Mouse (Mus musculus) E14TG2a.4 (cell line): ENCODE data around the gene Atl2.

Experiments used
- H3K27me3 ChIP-seq: 2 replicates; pipeline ENCODE4 v1.6.1; 2014; ENCODE audit warnings: low read length, control low read depth; ENCODE audit not compliant: insufficient read depth
- H3K36me3 ChIP-seq: 2 replicates; pipeline ENCODE4 v1.6.1; 2014; ENCODE audit warnings: low read length, control low read depth; ENCODE audit not compliant: insufficient read depth
- H3K4me1 ChIP-seq: replicated peaks from 2 replicates; pipeline ENCODE4 v1.6.1; 2014; ENCODE audit warnings: low read depth, low read length, control low read depth
- H3K4me3 ChIP-seq: replicated peaks from 2 replicates; pipeline ENCODE4 v1.5.1; 2014; ENCODE audit warnings: mild to moderate bottlenecking, low read length
- H3K9me3 ChIP-seq: 2 replicates; pipeline ENCODE4 v1.6.1; 2014; ENCODE audit warnings: low read length, control low read depth
- CTCF ChIP-seq: conservative IDR thresholded peaks from 2 replicates; pipeline ENCODE4 v1.5.1; 2014; ENCODE audit warnings: low read length
- NANOG ChIP-seq: IDR thresholded peaks from 2 replicates; pipeline ENCODE4 v1.6.1; 2014; ENCODE audit warnings: borderline replicate concordance, low read length, mixed read lengths
- POU5F1 ChIP-seq: IDR thresholded peaks from 2 replicates; pipeline ENCODE4 v1.6.1; 2014; ENCODE audit warnings: low read length, borderline replicate concordance

The Atl2 gene

DNA sequence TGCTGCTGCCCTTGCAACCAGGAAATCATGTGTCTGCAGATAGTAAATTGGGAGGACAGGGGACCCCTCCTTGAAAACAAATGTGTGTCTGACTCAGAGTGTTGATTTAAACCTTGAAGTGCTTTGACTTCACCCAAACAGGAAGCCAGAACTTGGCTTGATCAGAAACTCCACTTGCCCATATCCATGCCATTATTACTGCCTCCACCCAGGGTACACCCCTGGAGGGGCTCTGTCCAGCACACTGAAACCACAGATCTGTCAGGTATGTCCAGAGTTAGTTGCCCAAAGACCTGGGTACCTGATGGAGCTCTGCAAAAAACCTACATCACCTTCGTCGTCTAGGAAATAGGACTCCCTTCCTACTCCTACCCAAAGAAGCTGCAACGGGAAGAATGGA lies 77.0 kb downstream of the Atl2 start:
- no peak overlapping the region for H3K4me3 ChIP-seq
- H3K9me3 ChIP-seq: no peaks in the 10 kb centered on the region
- H3K36me3 ChIP-seq: no peaks in the 10 kb centered on the region
- TF ChIP-seq CTCF: no peak
- TF ChIP-seq POU5F1: no peak
- no peak for TF ChIP-seq NANOG
- peaks cover 28% of the 10 kb centered on the region for H3K27me3 ChIP-seq
- peaks cover 17% of the 10 kb centered on the region for H3K4me1 ChIP-seq

DNA sequence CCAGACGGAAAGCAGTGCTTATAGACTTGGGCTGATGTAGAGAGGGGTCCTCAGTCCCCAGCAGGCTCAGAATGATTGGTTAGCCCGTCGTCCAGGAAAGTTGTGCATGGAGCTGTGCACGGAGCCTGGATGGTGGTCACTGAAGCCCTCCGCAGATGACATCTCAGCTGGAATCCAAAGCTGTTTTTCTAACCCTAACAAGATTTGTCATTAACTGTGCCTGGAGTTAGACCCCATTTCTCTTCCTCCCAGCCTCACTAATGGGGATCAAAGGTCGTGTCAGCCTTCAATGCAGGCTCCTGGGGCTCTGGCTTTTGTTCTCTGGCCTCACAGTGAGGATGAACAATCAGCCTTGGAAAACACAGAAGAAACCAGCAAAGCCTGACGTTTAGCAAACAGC lies 77.9 kb downstream of the Atl2 start:
- peaks cover 28% of the 10 kb centered on the region for H3K27me3 ChIP-seq
- no peaks in the 10 kb centered on the region for H3K9me3 ChIP-seq
- peaks cover 17% of the 10 kb centered on the region for H3K4me1 ChIP-seq
- TF ChIP-seq CTCF (no peak), NANOG (peak; percentile 73; the same call in 1 of the 2 replicates)
- H3K36me3 ChIP-seq: no peaks in the 10 kb centered on the region
- no peak overlapping the region for H3K4me3 ChIP-seq

DNA sequence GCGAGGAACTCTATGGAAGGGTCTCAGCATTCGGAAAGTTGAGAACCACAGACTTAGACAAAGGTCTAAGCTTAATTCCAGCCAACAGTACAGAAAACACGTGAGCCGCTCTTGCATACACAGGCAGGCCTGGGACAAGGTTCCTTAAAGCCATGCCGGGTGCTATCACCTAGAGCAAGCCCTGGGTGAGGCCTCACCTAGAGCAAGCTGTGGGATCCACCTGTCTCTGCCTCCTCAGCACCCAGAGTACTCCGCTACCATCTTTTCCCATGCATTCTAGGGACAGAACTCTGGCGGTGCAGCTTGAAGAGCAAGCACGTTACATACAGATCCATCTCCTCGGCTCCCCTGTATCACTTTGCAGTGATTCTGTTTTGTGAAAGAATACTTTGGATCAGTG lies 78.4 kb downstream of the Atl2 start:
- peaks cover 28% of the 10 kb centered on the region for H3K27me3 ChIP-seq
- no peaks in the 10 kb centered on the region for H3K9me3 ChIP-seq
- TF ChIP-seq NANOG (no peak), CTCF (no peak)
- no peak overlapping the region for H3K4me3 ChIP-seq
- H3K36me3 ChIP-seq: no peaks in the 10 kb centered on the region
- peaks cover 17% of the 10 kb centered on the region for H3K4me1 ChIP-seq

DNA sequence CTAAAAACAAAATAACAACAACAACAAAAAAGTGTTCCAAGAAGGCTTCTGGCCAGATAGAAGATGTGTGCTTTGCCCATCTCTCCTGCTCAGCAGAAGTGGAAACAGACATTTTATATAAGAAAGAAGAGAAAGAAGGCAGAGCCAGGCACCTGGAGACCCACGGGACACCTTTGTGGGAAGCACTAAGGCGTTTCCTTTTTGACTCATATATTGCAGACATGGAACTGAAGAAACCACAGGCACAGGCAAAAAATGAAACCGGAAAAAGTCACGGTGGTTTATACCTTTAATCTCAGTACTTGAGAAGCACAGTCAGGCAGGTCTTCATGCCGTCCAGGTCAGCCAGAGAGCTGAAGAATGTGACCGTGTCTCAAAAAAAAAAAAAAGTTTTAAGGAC lies 79.0 kb downstream of the Atl2 start:
- TF ChIP-seq POU5F1 (no peak), NANOG (no peak), CTCF (no peak)
- no peaks in the 10 kb centered on the region for H3K36me3 ChIP-seq
- no peaks in the 10 kb centered on the region for H3K9me3 ChIP-seq
- peaks cover 17% of the 10 kb centered on the region for H3K4me1 ChIP-seq
- peaks cover 28% of the 10 kb centered on the region for H3K27me3 ChIP-seq
- no peak overlapping the region for H3K4me3 ChIP-seq

DNA sequence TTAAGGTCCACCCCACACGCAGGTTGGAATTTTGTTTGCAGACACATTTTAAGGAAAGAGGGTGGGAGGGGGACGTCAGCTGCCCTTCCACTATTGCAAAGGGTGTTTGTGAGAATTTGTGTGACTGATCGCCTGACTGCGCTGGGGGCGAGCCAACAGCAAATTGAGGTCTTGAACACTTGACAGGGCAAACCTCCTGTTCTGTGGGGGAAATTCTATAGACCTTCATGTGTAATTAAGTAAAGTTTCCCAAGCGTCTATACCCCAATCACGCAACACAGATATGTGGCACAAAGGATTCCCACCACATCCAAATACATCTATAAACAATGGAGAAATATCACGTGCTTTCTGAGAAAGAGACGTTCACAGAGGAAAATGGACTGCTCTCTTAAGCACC lies 85.5 kb downstream of the Atl2 start:
- TF ChIP-seq NANOG: no peak
- H3K9me3 ChIP-seq: no peaks in the 10 kb centered on the region
- no peaks in the 10 kb centered on the region for H3K36me3 ChIP-seq
- peaks cover 21% of the 10 kb centered on the region for H3K4me1 ChIP-seq
- H3K27me3 ChIP-seq: peaks cover 17% of the 10 kb centered on the region
- H3K4me3 ChIP-seq: no peak overlapping the region

DNA sequence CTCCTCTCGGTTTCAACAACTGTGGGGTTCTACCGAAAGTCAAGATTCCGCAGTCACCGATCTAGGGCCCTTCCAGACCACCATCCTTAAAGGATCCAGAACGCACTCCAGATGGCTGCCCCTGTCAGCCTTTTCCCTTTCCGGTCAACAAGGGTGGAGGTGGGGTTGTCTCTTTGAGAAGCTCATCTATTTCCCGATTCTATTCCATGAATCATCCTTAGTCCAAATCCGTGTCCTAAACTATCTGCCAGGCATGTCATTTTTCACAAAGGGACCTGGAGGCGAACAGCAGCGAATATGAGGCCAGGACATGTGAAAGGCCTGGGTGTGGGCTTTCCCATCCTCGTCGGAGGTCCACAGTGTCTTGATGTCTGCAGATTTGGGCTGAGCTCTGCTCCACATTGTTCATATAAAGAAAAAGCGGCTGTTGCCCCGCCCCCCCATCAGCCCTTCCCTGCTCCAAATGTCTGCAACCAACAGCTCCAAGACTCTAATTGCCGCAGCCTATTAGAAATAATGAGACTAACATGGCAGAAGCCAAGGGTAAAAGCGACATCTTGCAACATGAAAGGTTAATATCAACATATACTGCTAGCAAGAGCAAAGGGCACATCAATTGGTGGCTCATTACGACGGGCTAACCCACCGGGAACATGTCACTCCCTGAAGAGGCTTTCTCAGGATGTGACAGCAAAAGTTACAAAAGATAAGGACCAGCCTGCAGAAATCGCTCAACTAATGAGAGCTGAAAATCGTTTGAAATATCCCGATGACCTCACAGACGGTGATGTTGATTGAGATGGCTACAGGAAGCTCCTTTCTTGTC lies 86.2 kb downstream of the Atl2 start:
- TF ChIP-seq POU5F1 (no peak), CTCF (no peak), NANOG (no peak)
- Histone ChIP-seq H3K27me3 (peaks cover 14% of the 10 kb centered on the region; the same call in 1 of the 2 replicates), H3K36me3 (no peaks in the 10 kb centered on the region), H3K9me3 (no peaks in the 10 kb centered on the region), H3K4me3 (no peak overlapping the region), H3K4me1 (peaks cover 21% of the 10 kb centered on the region)

DNA sequence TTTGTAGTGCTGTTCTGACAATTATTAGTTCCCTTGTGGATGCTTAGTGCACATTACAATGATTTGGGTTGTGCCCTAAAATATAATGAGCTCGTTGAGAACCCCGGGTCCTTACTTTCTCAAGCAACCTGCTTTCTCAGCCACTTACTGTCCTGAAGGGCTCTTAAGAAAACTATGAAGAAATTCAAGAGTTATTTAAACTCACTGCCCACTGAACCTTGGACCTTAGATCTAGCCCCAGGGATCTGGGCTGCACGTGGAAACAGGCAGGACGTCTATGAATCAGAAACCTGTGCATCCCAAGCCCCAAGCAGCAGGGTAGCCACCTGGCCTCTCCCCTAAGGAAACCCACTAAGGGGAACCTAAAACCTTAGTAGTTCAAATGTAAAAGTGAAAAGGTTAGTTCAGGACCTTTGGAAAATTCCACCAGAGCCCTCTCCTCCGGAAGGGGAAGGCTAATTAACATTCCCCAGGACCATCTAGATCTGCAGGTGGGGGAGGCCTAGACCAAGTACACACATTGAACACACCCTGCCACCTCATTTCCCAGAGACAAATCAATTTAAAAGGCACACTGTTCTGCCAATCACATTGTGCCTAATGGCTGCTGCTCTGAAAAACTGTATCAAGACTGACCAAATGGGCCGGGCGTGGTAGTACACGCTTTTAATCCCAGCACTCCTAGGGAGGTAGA lies 88.5 kb downstream of the Atl2 start:
- no peak for TF ChIP-seq CTCF
- no peak for TF ChIP-seq POU5F1
- TF ChIP-seq NANOG: no peak

DNA sequence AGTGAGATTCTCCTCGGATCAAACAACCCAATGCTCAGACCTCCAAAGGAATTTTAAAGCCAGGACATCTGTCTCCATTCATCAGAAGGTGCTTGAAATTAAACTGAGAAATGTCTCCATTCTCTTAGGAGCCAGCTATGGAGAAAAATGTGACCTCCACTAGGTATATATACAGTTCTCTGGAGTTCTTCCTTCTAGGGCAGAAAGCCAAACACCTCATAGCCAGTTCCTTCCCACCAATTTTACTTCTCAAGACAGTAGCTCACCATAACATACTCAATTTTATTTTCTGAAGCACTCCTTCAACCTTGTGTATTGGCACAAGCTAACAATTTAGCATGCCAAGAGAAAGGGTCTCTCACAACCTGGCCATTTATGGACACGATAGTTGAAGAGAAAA lies 91.2 kb downstream of the Atl2 start:
- TF ChIP-seq POU5F1 (no peak), NANOG (no peak), CTCF (no peak)
- Histone ChIP-seq H3K9me3 (no peaks in the 10 kb centered on the region), H3K36me3 (no peaks in the 10 kb centered on the region), H3K27me3 (no peaks in the 10 kb centered on the region), H3K4me1 (peaks cover 21% of the 10 kb centered on the region), H3K4me3 (no peak overlapping the region)

More for the DNA sequence above, 88.5 kb downstream of the Atl2 start:
- Histone ChIP-seq H3K4me1 (peaks cover 21% of the 10 kb centered on the region), H3K4me3 (no peak overlapping the region), H3K9me3 (no peaks in the 10 kb centered on the region), H3K36me3 (no peaks in the 10 kb centered on the region), H3K27me3 (peaks cover 12% of the 10 kb centered on the region; the same call in 1 of the 2 replicates)

DNA sequence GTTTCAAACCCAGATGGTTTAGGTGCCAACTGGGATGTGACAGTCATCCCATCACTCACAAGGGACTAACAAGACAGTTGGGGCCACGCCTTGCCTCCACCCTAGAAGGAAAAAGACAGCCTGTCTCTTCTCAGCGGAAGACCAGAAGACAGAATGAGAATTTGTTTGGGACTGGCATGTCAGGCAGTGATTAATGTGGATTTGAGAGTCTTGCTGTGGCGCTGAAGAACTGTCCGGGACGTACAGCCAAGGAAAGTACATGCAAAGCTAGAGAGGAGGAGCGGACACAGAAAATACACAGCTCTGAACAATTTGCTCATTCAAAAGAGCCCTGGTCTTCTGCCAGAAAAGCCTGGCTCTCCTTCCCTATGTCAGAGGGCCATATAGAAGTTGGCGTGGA lies 93.9 kb downstream of the Atl2 start:
- TF ChIP-seq CTCF (no peak), NANOG (no peak), POU5F1 (no peak)
- peaks cover 12% of the 10 kb centered on the region; the same call in 1 of the 2 replicates for H3K4me1 ChIP-seq

More for the DNA sequence above, 93.9 kb downstream of the Atl2 start:
- Histone ChIP-seq H3K36me3 (no peaks in the 10 kb centered on the region), H3K9me3 (no peaks in the 10 kb centered on the region), H3K4me3 (no peak overlapping the region), H3K27me3 (no peaks in the 10 kb centered on the region)
